ENCODE assay signal across 8 mouse cellular contexts in genomic region chr5:118067572-118067971, GRCm38 (mm10). TPM values are rescaled to one million over a fixed set of nuclear protein-coding genes. Genes with fewer than 3 reads are reported as not detected.
DNase-seq lines count a peak whose midpoint lies in the region; TF ChIP-seq lines count a peak whose summit lies in the region.

No protein-coding gene starts in this region.

- TF ChIP-seq CTCF in layer of hippocampus, adult 2 months (conservative IDR thresholded peaks at IDR 0.05), result no peak
- TF ChIP-seq CTCF in MEL (IDR thresholded peaks at IDR 0.05 in 2 of 3, conservative IDR thresholded peaks at IDR 0.05 in 1 of 3; ENCODE audit: control insufficient read depth in 1 of 3, insufficient read depth in 1 of 3, low read depth in 2 of 3, low read length in 3 of 3, poor library complexity in 1 of 3, severe bottlenecking in 1 of 3), result no peak

- DNase-seq in cerebellum, adult 9-10 months, result peak; percentile 61
- no peak for DNase-seq in cerebellum, postnatal 4 days (ENCODE audit: low spot score in 2 of 2)
- DNase-seq in layer of hippocampus, adult 2 months (ENCODE audit: low spot score in 2 of 2), result no peak
- DNase-seq in layer of hippocampus, adult 18-20 months (ENCODE audit: low spot score in 2 of 2), result no peak
- DNase-seq in MEL (ENCODE audit: low read depth, low spot score), result peak; percentile 16
- DNase-seq in c-Kit-positive CD71-positive TER-119-negative erythroid progenitor cells, embryonic 14.5 days (ENCODE audit: low read depth), result peak; percentile 21
- no peak for DNase-seq in ovary, postnatal 10 days (ENCODE audit: low spot score)
- DNase-seq in embryo, embryonic 10 days (ENCODE audit: low spot score), result no peak

- TF ChIP-seq POLR2A in MEL (IDR thresholded peaks at IDR 0.05; ENCODE audit: control insufficient read depth in 1 of 2, insufficient read depth in 1 of 2, low read depth in 1 of 2, low read length in 2 of 2, poor library complexity in 1 of 2), result no peak

- H3K9me3 ChIP-seq in MEL (replicated peaks; ENCODE audit: insufficient read depth, low read length), result no peaks in the 10 kb centered on the region

- no peaks in the 10 kb centered on the region for H3K27me3 ChIP-seq in MEL (ENCODE audit: control insufficient read depth in 1 of 2, insufficient read depth in 2 of 2, low read length in 2 of 2)

- TF ChIP-seq EP300 in MEL (IDR thresholded peaks at IDR 0.05; ENCODE audit: low read depth in 1 of 2, low read length in 2 of 2), result no peak

- no peaks in the 10 kb centered on the region for H3K4me1 ChIP-seq in MEL (ENCODE audit: control insufficient read depth in 1 of 2, insufficient read depth in 2 of 2, low read length in 2 of 2)

- peak overlapping the region; percentile 61 for H3K27ac ChIP-seq in layer of hippocampus, adult 2 months
- no peak overlapping the region for H3K27ac ChIP-seq in MEL (ENCODE audit: control insufficient read depth, low read depth, low read length)

- H3K9ac ChIP-seq in MEL (ENCODE audit: control insufficient read depth, low read depth, low read length, poor library complexity, severe bottlenecking), result no peak overlapping the region

- no peak for TF ChIP-seq RAD21 in MEL (IDR thresholded peaks at IDR 0.05; ENCODE audit: low read depth, low read length)

- H3K79me2 ChIP-seq in MEL (ENCODE audit: control insufficient read depth, insufficient read depth, low read length, poor library complexity), result no peaks in the 10 kb centered on the region

- no peaks in the 10 kb centered on the region; a peak in 1 of 4 replicates for H3K36me3 ChIP-seq in MEL (ENCODE audit: control insufficient read depth in 1 of 2, insufficient read depth in 2 of 2, low read length in 2 of 2)

- H3K4me3 ChIP-seq in layer of hippocampus, adult 2 months, result no peak overlapping the region
- H3K4me3 ChIP-seq in MEL (ENCODE audit: control insufficient read depth in 1 of 2, insufficient read depth in 1 of 2, low read depth in 2 of 2, low read length in 2 of 2), result no peak overlapping the region

TF ChIP-seq in MEL, 35 proteins besides CTCF, POLR2A, EP300 and RAD21:
- no peak for TF ChIP-seq TCF12 (IDR thresholded peaks at IDR 0.05; ENCODE audit: low read depth, low read length)
- TF ChIP-seq ZC3H11A (IDR thresholded peaks at IDR 0.05; ENCODE audit: low read depth, low read length), result no peak
- no peak for TF ChIP-seq ETS1 (IDR thresholded peaks at IDR 0.05; ENCODE audit: low read depth, low read length)
- no peak for TF ChIP-seq MAX (IDR thresholded peaks at IDR 0.05; ENCODE audit: low read length)
- no peak for TF ChIP-seq HCFC1 (IDR thresholded peaks at IDR 0.05; ENCODE audit: low read depth, low read length)
- TF ChIP-seq CHD2 (IDR thresholded peaks at IDR 0.05; ENCODE audit: low read length), result no peak
- TF ChIP-seq BHLHE40 (IDR thresholded peaks at IDR 0.05; ENCODE audit: borderline replicate concordance, low read depth, low read length), result no peak
- TF ChIP-seq JUND (IDR thresholded peaks at IDR 0.05; ENCODE audit: low read depth, low read length), result no peak
- no peak for TF ChIP-seq MEF2A (IDR thresholded peaks at IDR 0.05; ENCODE audit: extremely low read depth, insufficient replicate concordance, low read depth, low read length, poor library complexity, severe bottlenecking)
- no peak for TF ChIP-seq SIN3A (IDR thresholded peaks at IDR 0.05; ENCODE audit: low read length)
- no peak for TF ChIP-seq ZKSCAN1 (IDR thresholded peaks at IDR 0.05; ENCODE audit: low read depth, low read length)
- no peak for TF ChIP-seq KAT2A (conservative IDR thresholded peaks at IDR 0.05; ENCODE audit: low read depth, low read length)
- TF ChIP-seq E2F4 (IDR thresholded peaks at IDR 0.05; ENCODE audit: borderline replicate concordance, low read depth, low read length), result no peak
- TF ChIP-seq NELFE (IDR thresholded peaks at IDR 0.05; ENCODE audit: low read depth, low read length), result no peak
- no peak for TF ChIP-seq ELF1 (IDR thresholded peaks at IDR 0.05; ENCODE audit: low read depth, low read length)

RNA-seq across cellular contexts. Expression of gene Tesc, which starts 40.0 kb away (rescaled TPM):
- total RNA-seq in layer of hippocampus, adult 2 months (2021), result 10 to 100 TPM; 88.0 to 91.2 TPM
- total RNA-seq in layer of hippocampus, adult 18-20 months (2021), result 10 to 100 TPM; 92.6 to 94.2 TPM
- total RNA-seq in MEL (2012; rRNA removed), result not detected in 2 replicates
- under 1 TPM in 1 of 2 experiments, not detected in 1; 0.07 TPM for polyA plus RNA-seq in MEL (2012; ENCODE audit: insufficient read depth in 1 of 2, insufficient read length in 2 of 2, low read depth in 1 of 2, low replicate concordance in 2 of 2, missing spikeins in 1 of 2)

Comparison
In these comparisons a context has a peak if more than half of its experiments do, and no peak if none do; other contexts are left out.
1. DNase-seq: peak in cerebellum, adult 9-10 months (single experiment), MEL (single experiment) and c-Kit-positive CD71-positive TER-119-negative erythroid progenitor cells, embryonic 14.5 days (single experiment); none in cerebellum, postnatal 4 days (0 of 2), layer of hippocampus, adult 2 months (0 of 2), layer of hippocampus, adult 18-20 months (0 of 2), ovary, postnatal 10 days (single experiment) and embryo, embryonic 10 days (single experiment).
2. RNA of gene Tesc, which starts 40.0 kb away (total RNA-seq): 92.6 to 94.2 TPM in layer of hippocampus, adult 18-20 months and 88.0 to 91.2 TPM in layer of hippocampus, adult 2 months; not detected in MEL; every median in the first group is over 10 times any median in the second.